Mouse (Mus musculus) embryonic facial prominence, embryonic 14.5 days (tissue): ENCODE measurements around the gene Plcl2. TPM values are rescaled to one million over a fixed set of nuclear protein-coding genes. Genes with fewer than 3 reads are reported as not detected.

Experiments
- ATAC-seq: fragments of 200-750 bp; cut with Nextera tagmentation; 2 replicates; pipeline ENCODE4 v1.8.0; 2017; ENCODE audit warnings: low read depth, moderate number of reproducible peaks, moderate TSS enrichment
- DNase-seq: peaks from one replicate; pipeline ENCODE4 v3.0.0-alpha.2; 2015; ENCODE audit warnings: low spot score
- H3K27ac ChIP-seq: fragments of 300-500 bp; sonication (generic); replicated peaks from 2 replicates; pipeline ENCODE4 v1.5.1; 2014; ENCODE audit warnings: low read depth, mild to moderate bottlenecking, low read length, moderate library complexity
- H3K27me3 ChIP-seq: fragments of 300-500 bp; sonication (generic); replicated peaks from 2 replicates; pipeline ENCODE4 v1.6.1; 2014; ENCODE audit warnings: low read length; ENCODE audit not compliant: control insufficient read depth, insufficient read depth
- H3K36me3 ChIP-seq: fragments of 300-500 bp; sonication (generic); 2 replicates; pipeline ENCODE4 v1.6.1; 2014; ENCODE audit warnings: low read length, mixed read lengths; ENCODE audit not compliant: control insufficient read depth, insufficient read depth
- H3K4me1 ChIP-seq: fragments of 300-500 bp; sonication (generic); 2 replicates; pipeline ENCODE4 v1.6.1; 2014; ENCODE audit warnings: antibody characterized with exemption, low read length; ENCODE audit not compliant: control insufficient read depth, insufficient read depth
- H3K4me2 ChIP-seq: fragments of 300-500 bp; sonication (generic); 2 replicates; pipeline ENCODE4 v1.6.1; 2014; ENCODE audit warnings: low read depth, mild to moderate bottlenecking, low read length, moderate library complexity, mixed read lengths
- H3K4me3 ChIP-seq: fragments of 300-500 bp; sonication (generic); 2 replicates; pipeline ENCODE4 v1.5.1; 2014; ENCODE audit warnings: low read depth, mild to moderate bottlenecking, low read length
- H3K9ac ChIP-seq: fragments of 300-500 bp; sonication (generic); 2 replicates; pipeline ENCODE4 v1.6.1; 2014; ENCODE audit warnings: low read depth, mild to moderate bottlenecking, low read length, moderate library complexity, mixed read lengths
- H3K9me3 ChIP-seq: fragments of 300-500 bp; sonication (generic); 2 replicates; pipeline ENCODE4 v1.6.1; 2016; ENCODE audit warnings: low read length; ENCODE audit not compliant: control insufficient read depth
- WGBS: fragments of 180-500 bp; shearing (Covaris S2); extraction: QIAGEN DNeasy Blood & Tissue Kit; methylation state at CpG from one replicate; pipeline ENCODE4 v1.1.7; 2014; 5-methylcytosine and 5-hydroxymethylcytosine counted together
- polyA plus RNA-seq: library from polyadenylated mRNA; unstranded; fragments of >200 nt; fragmentation: Nextera tagmentation; extraction: Ambion mirVana; gene quantifications from 2 replicates; pipeline ENCODE4 v1.2.1, GENCODE M21; 2014

Plcl2 gene
- polyA plus RNA-seq, 1 experiment from 2014 or later = 6.4 TPM

GRCm38 (mm10) chr17:50480867-50481266 lies 28.3 kb upstream of the Plcl2 start:
- no peak overlapping the region for H3K4me2 ChIP-seq
- H3K27ac ChIP-seq = no peak overlapping the region
- DNase-seq (no peak), ATAC-seq (no peak)
- H3K36me3 ChIP-seq = no peaks in the 10 kb centered on the region
- no peaks in the 10 kb centered on the region for H3K27me3 ChIP-seq
- WGBS = 72% methylated on average over 7 of the region's 7 CpGs
- H3K9me3 ChIP-seq = no peaks in the 10 kb centered on the region
- H3K4me3 ChIP-seq = no peak overlapping the region
- no peaks in the 10 kb centered on the region for H3K4me1 ChIP-seq
- no peak overlapping the region for H3K9ac ChIP-seq

- Histone ChIP-seq H3K27ac (no peak overlapping the region), H3K27me3 (no peaks in the 10 kb centered on the region), H3K4me1 (no peaks in the 10 kb centered on the region), H3K9me3 (no peaks in the 10 kb centered on the region), H3K9ac (no peak overlapping the region), H3K4me2 (no peak overlapping the region), H3K4me3 (no peak overlapping the region), H3K36me3 (no peaks in the 10 kb centered on the region)
- 76% methylated on average over 7 of the region's 7 CpGs for WGBS
- ATAC-seq (no peak), DNase-seq (no peak)
Observed at GRCm38 (mm10) chr17:50483700-50484099, 25.5 kb upstream of the Plcl2 start.

GRCm38 (mm10) chr17:50484981-50485380 lies 24.2 kb upstream of the Plcl2 start:
- Histone ChIP-seq H3K4me3 (no peak overlapping the region), H3K4me2 (no peak overlapping the region), H3K36me3 (no peaks in the 10 kb centered on the region), H3K9ac (no peak overlapping the region), H3K4me1 (no peaks in the 10 kb centered on the region), H3K27me3 (no peaks in the 10 kb centered on the region), H3K9me3 (no peaks in the 10 kb centered on the region), H3K27ac (no peak overlapping the region)
- 69% methylated on average over 5 of the region's 5 CpGs for WGBS
- DNase-seq = no peak
- ATAC-seq = no peak

DNA sequence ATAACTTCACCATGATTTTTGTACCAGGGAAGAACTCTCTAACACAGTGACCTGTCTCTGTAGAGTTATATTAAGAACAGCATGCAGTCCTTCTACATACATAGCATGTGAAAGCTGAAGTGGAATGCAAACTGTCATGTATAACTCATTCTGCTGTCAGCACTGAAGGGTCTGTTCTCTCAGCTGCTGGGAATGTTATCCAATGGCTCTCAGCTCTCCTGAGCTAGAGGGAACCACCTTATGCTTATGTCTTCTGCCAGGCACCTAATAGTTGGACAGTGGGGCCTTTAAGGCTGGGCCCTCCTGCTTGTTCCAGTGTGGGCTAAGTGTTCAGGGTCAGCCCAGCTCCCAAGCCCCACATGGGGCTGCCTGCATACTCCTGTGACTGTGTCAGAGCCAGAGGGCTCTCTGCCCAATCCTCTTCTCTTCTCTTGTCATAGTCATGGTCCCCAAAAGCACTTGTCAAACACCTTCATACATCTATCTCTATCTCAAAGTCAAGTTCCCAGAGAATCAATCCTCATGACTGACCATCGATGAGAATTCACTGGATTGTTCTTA lies 22.1 kb upstream of the Plcl2 start:
- H3K4me1 ChIP-seq = no peaks in the 10 kb centered on the region
- no peak overlapping the region for H3K4me2 ChIP-seq
- H3K27ac ChIP-seq = no peak overlapping the region
- no peaks in the 10 kb centered on the region for H3K9me3 ChIP-seq
- ATAC-seq = no peak
- no peak overlapping the region for H3K9ac ChIP-seq
- H3K27me3 ChIP-seq = no peaks in the 10 kb centered on the region
- WGBS = 100% methylated on average over 1 of the region's 1 CpGs
- no peak overlapping the region for H3K4me3 ChIP-seq
- no peak for DNase-seq
- H3K36me3 ChIP-seq = no peaks in the 10 kb centered on the region

- Histone ChIP-seq H3K4me1 (no peaks in the 10 kb centered on the region), H3K9me3 (no peaks in the 10 kb centered on the region), H3K9ac (no peak overlapping the region), H3K27ac (no peak overlapping the region), H3K4me2 (no peak overlapping the region), H3K4me3 (no peak overlapping the region), H3K36me3 (no peaks in the 10 kb centered on the region), H3K27me3 (no peaks in the 10 kb centered on the region)
- DNase-seq (no peak), ATAC-seq (no peak)
- 85% methylated on average over 3 of the region's 3 CpGs for WGBS
Observed at GRCm38 (mm10) chr17:50487670-50488069, 21.5 kb upstream of the Plcl2 start.

DNA sequence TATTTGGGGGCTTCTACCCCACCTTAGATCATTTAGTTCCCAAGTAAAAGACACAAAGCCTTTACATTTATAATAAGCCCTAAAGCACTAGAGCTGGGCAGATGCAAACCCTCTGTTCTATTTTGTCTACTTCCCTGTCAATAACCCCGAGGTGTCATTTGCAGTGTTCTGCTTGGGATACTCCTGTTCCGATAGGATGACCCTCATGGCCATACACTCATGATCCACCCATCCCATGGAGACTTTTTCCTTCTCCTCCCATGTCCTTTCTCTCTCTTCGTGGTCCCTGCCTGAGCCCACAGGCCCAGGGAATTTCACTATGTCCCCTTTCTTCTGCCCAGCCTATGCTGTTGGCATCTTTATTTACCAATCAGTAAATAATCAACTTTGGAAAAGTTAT lies 20.8 kb upstream of the Plcl2 start:
- no peak overlapping the region for H3K9ac ChIP-seq
- no peaks in the 10 kb centered on the region for H3K4me1 ChIP-seq
- H3K4me2 ChIP-seq = no peak overlapping the region
- 88% methylated on average over 3 of the region's 3 CpGs for WGBS
- no peaks in the 10 kb centered on the region for H3K36me3 ChIP-seq
- ATAC-seq (no peak), DNase-seq (no peak)
- no peaks in the 10 kb centered on the region for H3K9me3 ChIP-seq
- H3K27me3 ChIP-seq = no peaks in the 10 kb centered on the region
- H3K4me3 ChIP-seq = no peak overlapping the region
- no peak overlapping the region for H3K27ac ChIP-seq

GRCm38 (mm10) chr17:50488895-50489294 lies 20.3 kb upstream of the Plcl2 start:
- Histone ChIP-seq H3K27ac (no peak overlapping the region), H3K4me2 (no peak overlapping the region), H3K27me3 (no peaks in the 10 kb centered on the region), H3K9me3 (no peaks in the 10 kb centered on the region), H3K4me3 (no peak overlapping the region), H3K36me3 (no peaks in the 10 kb centered on the region), H3K4me1 (no peaks in the 10 kb centered on the region), H3K9ac (no peak overlapping the region)
- DNase-seq (no peak), ATAC-seq (no peak)
- WGBS = 85% methylated on average over 2 of the region's 2 CpGs

DNA sequence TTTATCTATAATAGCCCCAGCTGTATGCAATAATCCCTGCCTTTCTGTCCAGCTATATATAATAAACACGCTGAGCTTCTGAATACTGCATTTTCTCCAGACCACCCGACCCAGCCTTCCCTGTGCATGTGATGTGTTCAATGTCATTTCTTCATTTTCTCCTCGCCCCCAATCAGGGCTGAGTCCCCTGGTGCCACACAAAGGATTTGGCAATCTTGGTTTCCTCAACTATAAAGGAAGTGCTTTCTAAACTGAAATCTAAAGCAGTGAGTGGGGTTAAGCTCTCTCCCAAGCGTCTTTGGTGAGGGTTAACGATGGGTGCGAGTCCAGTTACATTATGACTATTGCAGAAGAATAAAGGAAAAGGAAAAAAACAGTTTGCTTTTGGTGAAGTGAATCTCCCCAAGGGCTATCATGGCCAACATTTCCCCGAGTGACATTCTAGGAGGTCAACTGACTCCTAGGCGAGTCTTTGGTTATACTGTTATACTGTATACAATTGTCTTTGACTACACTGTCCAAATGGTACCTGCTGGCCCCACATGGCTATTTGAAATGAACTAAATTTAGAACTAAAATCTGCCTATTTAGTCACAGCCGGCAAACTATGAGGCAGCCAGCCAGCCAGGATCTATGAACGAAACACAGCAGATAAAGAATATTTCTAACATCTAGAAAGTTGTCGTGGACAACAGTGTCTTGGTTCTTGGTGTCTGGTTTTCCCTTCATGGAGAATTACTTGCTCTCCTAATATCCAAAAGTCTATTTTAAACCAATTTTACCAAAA lies 18.4 kb upstream of the Plcl2 start:
- Histone ChIP-seq H3K4me1 (peaks cover 4% of the 10 kb centered on the region; the same call in 1 of the 2 replicates), H3K27ac (no peak overlapping the region)

DNA sequence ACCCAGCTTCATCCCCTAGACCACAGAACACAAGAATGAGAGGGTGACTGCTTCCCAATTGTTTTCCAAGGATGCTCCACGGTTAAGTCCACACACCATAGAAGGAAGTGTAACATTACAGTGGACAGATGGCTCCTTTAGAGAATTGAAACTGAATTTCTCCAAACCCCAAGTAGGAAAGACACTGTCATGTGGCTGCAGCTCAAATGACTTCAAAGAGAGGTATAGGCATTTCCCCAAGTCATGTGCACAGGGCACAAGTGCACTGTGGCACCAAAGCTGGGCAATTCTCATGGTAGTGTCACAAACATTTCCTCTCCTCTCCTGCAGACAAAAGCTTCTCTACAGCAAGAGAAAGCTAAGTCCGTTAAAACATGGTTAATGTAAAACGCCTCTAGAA lies 17.7 kb upstream of the Plcl2 start:
- H3K4me1 ChIP-seq = peaks cover 4% of the 10 kb centered on the region; the same call in 1 of the 2 replicates
- 80% methylated on average over 3 of the region's 3 CpGs for WGBS
- DNase-seq (no peak), ATAC-seq (no peak)
- H3K27ac ChIP-seq = no peak overlapping the region
- no peaks in the 10 kb centered on the region for H3K36me3 ChIP-seq
- H3K9ac ChIP-seq = no peak overlapping the region
- no peaks in the 10 kb centered on the region for H3K27me3 ChIP-seq
- no peak overlapping the region for H3K4me3 ChIP-seq
- H3K4me2 ChIP-seq = no peak overlapping the region
- H3K9me3 ChIP-seq = no peaks in the 10 kb centered on the region

More for the DNA sequence above, 18.4 kb upstream of the Plcl2 start:
- WGBS = 75% methylated on average over 11 of the region's 11 CpGs
- DNase-seq = no peak
- Histone ChIP-seq H3K9me3 (no peaks in the 10 kb centered on the region), H3K36me3 (no peaks in the 10 kb centered on the region), H3K4me3 (no peak overlapping the region), H3K4me2 (no peak overlapping the region), H3K9ac (no peak overlapping the region), H3K27me3 (no peaks in the 10 kb centered on the region)
- no peak for ATAC-seq
